Mouse (Mus musculus): ENCODE measurements around the gene Olfr1221.
"Not testable (repeated sequence)": the region's sequence is repeated elsewhere in the genome, so short reads cannot be mapped to it uniquely, and the experiment has no call there.

The Olfr1221 gene

GRCm38 (mm10) chr2:89117183-89117582, at the start of gene Olfr1221:
TSS of gene Olfr1221 (minus strand) at chr2:89117283.
- no peak for DNase-seq

- not testable (repeated sequence) for DNase-seq
Observed at GRCm38 (mm10) chr2:89164711-89165110, 47.6 kb upstream of the Olfr1221 start.

GRCm38 (mm10) chr2:89163991-89164390, 46.9 kb upstream of the Olfr1221 start, which contains the start of gene Olfr1224-ps1:
TSS of gene Olfr1224-ps1 (minus strand) at chr2:89164091.
- DNase-seq, result not testable (repeated sequence)

- DNase-seq, result no peak
Observed at GRCm38 (mm10) chr2:89151460-89151859, 34.4 kb upstream of the Olfr1221 start, which contains the start of gene Olfr1223. TSS of gene Olfr1223 (minus strand) at chr2:89151560.

- DNase-seq, result no peak
Observed at GRCm38 (mm10) chr2:89132954-89133353, 15.9 kb upstream of the Olfr1221 start, which contains the start of gene Olfr1222. TSS of gene Olfr1222 (minus strand) at chr2:89133054.

- no peak for DNase-seq
Observed at GRCm38 (mm10) chr2:89106735-89107134, 10.3 kb downstream of the Olfr1221 start, which contains the start of gene Olfr1220. TSS of gene Olfr1220 (minus strand) at chr2:89106835.

- DNase-seq, result no peak
Observed at GRCm38 (mm10) chr2:89105651-89106050, 11.4 kb downstream of the Olfr1221 start.

- DNase-seq, result no peak
Observed at GRCm38 (mm10) chr2:89093848-89094247, 23.2 kb downstream of the Olfr1221 start.

- no peak for DNase-seq
Observed at GRCm38 (mm10) chr2:89083413-89083812, 33.7 kb downstream of the Olfr1221 start, which contains the start of gene Olfr1219. TSS of gene Olfr1219 (minus strand) at chr2:89083513.

- no peak for DNase-seq
Observed at GRCm38 (mm10) chr2:89081487-89081886, 35.6 kb downstream of the Olfr1221 start.

GRCm38 (mm10) chr2:89061087-89061486, 56.0 kb downstream of the Olfr1221 start, which contains the start of gene Olfr1218:
TSS of gene Olfr1218 (minus strand) at chr2:89061187.
- no peak for DNase-seq
